Mouse (Mus musculus): ENCODE measurements around the gene Gm3259. TPM values are rescaled to one million over a fixed set of nuclear protein-coding genes. Genes with fewer than 3 reads are reported as not detected.
"Not testable (repeated sequence)": the region's sequence is repeated elsewhere in the genome, so short reads cannot be mapped to it uniquely, and the experiment has no call there.

Gm3259 gene
- polyA plus RNA-seq (2012; rRNA removed): not detected in 2 replicates

DNA sequence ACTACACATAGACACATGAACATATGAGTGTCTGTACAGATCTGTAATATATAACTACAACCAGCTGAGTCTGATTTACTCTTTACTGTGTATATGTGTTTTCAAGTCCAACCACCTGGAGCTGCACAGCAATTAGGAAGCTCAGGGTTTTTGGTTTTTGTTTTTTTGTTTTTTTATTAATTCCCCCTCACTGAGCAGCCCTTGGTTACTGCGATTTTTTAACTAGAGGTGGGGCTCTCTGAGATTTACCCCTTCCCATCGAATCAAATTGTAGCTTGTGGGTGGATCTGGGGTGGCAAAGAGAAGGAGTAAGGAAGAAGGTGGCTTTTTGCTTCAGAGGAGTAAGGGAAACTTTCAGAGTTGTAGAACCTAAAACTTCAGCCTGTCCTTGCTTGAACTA lies at the start of gene Gm3259:
Gene Gm3259, plus strand, starts transcription at position 301 of the 400 bp plus-strand sequence.
- H3K4me1 ChIP-seq (ENCODE audit: control insufficient read depth, insufficient read depth, insufficient read length, low read length); H3K4me3 ChIP-seq (ENCODE audit: low read depth, low read length); H3K27ac ChIP-seq (ENCODE audit: insufficient read depth, low read depth, low read length); H3K36me3 ChIP-seq (ENCODE audit: control insufficient read depth, insufficient read depth, low read length); H3K27me3 ChIP-seq (ENCODE audit: control insufficient read depth, insufficient read depth, low read length): not testable (repeated sequence)
- 34% methylated on average over 2 of the region's 2 CpGs for WGBS

DNA sequence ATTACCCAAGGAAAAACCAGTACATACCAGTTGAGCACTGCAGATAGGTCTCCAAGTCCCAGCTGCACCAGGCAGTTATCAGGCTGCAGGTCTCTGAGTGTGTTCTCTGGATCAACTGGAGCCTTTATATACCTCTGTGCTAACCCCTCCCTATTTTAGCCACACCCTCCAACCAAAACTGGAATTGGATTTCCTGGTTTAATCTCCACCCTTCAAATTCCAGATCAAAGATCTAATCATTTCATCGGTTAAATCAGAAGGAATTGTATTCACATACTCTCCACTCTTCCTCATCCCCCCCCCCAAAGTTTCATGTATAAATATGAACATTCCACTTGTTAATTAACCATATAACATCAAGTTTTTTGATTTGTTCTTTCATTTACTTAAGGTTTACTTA lies 33.0 kb upstream of the Gm3259 start, which contains the start of gene Gm10424:
Gene Gm10424, minus strand, starts transcription at position 101 of the 400 bp plus-strand sequence.
- not testable (repeated sequence) for H3K27ac ChIP-seq (ENCODE audit: insufficient read depth, low read depth, low read length); H3K4me1 ChIP-seq (ENCODE audit: control insufficient read depth, insufficient read depth, insufficient read length, low read length); H3K27me3 ChIP-seq (ENCODE audit: control insufficient read depth, insufficient read depth, low read length); H3K4me3 ChIP-seq (ENCODE audit: low read depth, low read length); H3K36me3 ChIP-seq (ENCODE audit: control insufficient read depth, insufficient read depth, low read length)
- WGBS: no CpG with 5 or more reads among the region's 1 CpGs

Other genes starting within 250 kb of the Gm3259 start
- not detected in 2 replicates for gene Gm7942, start 199.0 kb upstream of the Gm3259 start, polyA plus RNA-seq (2012; rRNA removed)
- not detected in 2 replicates for gene Gm16513, start 123.3 kb upstream of the Gm3259 start, polyA plus RNA-seq (2012; rRNA removed)
- not detected in 2 replicates for gene Gm10424, start 33.1 kb upstream of the Gm3259 start, polyA plus RNA-seq (2012; rRNA removed)
- not detected in 2 replicates for gene D5Ertd577e, start 150.9 kb downstream of the Gm3259 start, polyA plus RNA-seq (2012; rRNA removed)
- not detected in 2 replicates for gene Gm3286, start 204.8 kb downstream of the Gm3259 start, polyA plus RNA-seq (2012; rRNA removed)